Comparison of ENCODE assay signal across 9 mouse cellular contexts in genomic region chr11:102405544-102406285, GRCm38 (mm10). TPM values are rescaled to one million over a fixed set of nuclear protein-coding genes. Genes with fewer than 3 reads are reported as not detected.
DNase-seq lines count a peak whose midpoint lies in the region; ATAC-seq and TF ChIP-seq lines count a peak whose summit lies in the region.
"Had no signal": no experiment of that assay in that cellular context is flagged by ENCODE, and none has a peak within 500 bp of the region (broad histone marks: within the 10 kb centered on the region; RNA-seq: fewer than 3 reads in every experiment).

No protein-coding gene starts in this region.

- no peak for ATAC-seq in heart, embryonic 13.5 days (ENCODE audit: extremely low read depth, insufficient number of reproducible peaks, low FRiP score, low TSS enrichment)
- no peak for ATAC-seq in forebrain, embryonic 15.5 days (replicated peaks)

- TF ChIP-seq POLR2A in MEL (IDR thresholded peaks at IDR 0.05; ENCODE audit: control insufficient read depth in 1 of 2, insufficient read depth in 1 of 2, low read depth in 1 of 2, low read length in 2 of 2, poor library complexity in 1 of 2): no peak

- no peak for TF ChIP-seq RAD21 in MEL (IDR thresholded peaks at IDR 0.05; ENCODE audit: low read depth, low read length)

- WGBS in heart, embryonic 13.5 days: 84% methylated on average over 11 of the region's 11 CpGs
- WGBS in forebrain, embryonic 15.5 days: 87% methylated on average over 11 of the region's 11 CpGs
- 89% methylated on average over 11 of the region's 11 CpGs for WGBS in midbrain, embryonic 10.5 days

- H3K4me1 ChIP-seq in heart, embryonic 13.5 days: peaks cover 31% of the 10 kb centered on the region
- H3K4me1 ChIP-seq in MEL (ENCODE audit: control insufficient read depth in 1 of 2, insufficient read depth in 2 of 2, low read length in 2 of 2): peaks cover 6 to 14% of the 10 kb centered on the region in 2 experiments
- H3K4me1 ChIP-seq in forebrain, embryonic 15.5 days: peaks cover 39% of the 10 kb centered on the region
- H3K4me1 ChIP-seq in midbrain, embryonic 10.5 days: peaks cover 61% of the 10 kb centered on the region

- peaks cover 30% of the 10 kb centered on the region for H3K36me3 ChIP-seq in heart, embryonic 13.5 days
- peaks cover 0 to 14% of the 10 kb centered on the region in 2 experiments; a peak in 2 of 4 replicates for H3K36me3 ChIP-seq in MEL (ENCODE audit: control insufficient read depth in 1 of 2, insufficient read depth in 2 of 2, low read length in 2 of 2)
- H3K36me3 ChIP-seq in forebrain, embryonic 15.5 days: peaks cover 38% of the 10 kb centered on the region
- H3K36me3 ChIP-seq in midbrain, embryonic 10.5 days: peaks cover 44% of the 10 kb centered on the region

- intact Hi-C loops in heart, postnatal 10 days (cut with DNase I): no loop called here
- intact Hi-C loops in left cerebral cortex, postnatal 4 days (cut with DNase I): loop anchor here (5.0 kb wide), 1 partner anchor 88 kb away; the partner anchor contains the start of gene Ubtf

- H3K4me2 ChIP-seq in heart, embryonic 13.5 days: peak overlapping the region; percentile 83
- H3K4me2 ChIP-seq in forebrain, embryonic 15.5 days (replicated peaks): peak overlapping the region; percentile 96; the same call in 1 of the 2 replicates

- TF ChIP-seq CTCF in MEL (IDR thresholded peaks at IDR 0.05 in 2 of 3, conservative IDR thresholded peaks at IDR 0.05 in 1 of 3; ENCODE audit: control insufficient read depth in 1 of 3, insufficient read depth in 1 of 3, low read depth in 2 of 3, low read length in 3 of 3, poor library complexity in 1 of 3, severe bottlenecking in 1 of 3): no peak

- peak overlapping the region; percentile 93 for H3K4me3 ChIP-seq in heart, embryonic 13.5 days
- no peak overlapping the region for H3K4me3 ChIP-seq in MEL (ENCODE audit: control insufficient read depth in 1 of 2, insufficient read depth in 1 of 2, low read depth in 2 of 2, low read length in 2 of 2)
- H3K4me3 ChIP-seq in forebrain, embryonic 15.5 days: peak overlapping the region; percentile 89
- H3K4me3 ChIP-seq in midbrain, embryonic 10.5 days: peak overlapping the region; percentile 82

- H3K27ac ChIP-seq in heart, embryonic 13.5 days (replicated peaks): no peak overlapping the region
- H3K27ac ChIP-seq in MEL (ENCODE audit: control insufficient read depth, low read depth, low read length): no peak overlapping the region
- H3K27ac ChIP-seq in forebrain, embryonic 15.5 days (replicated peaks): no peak overlapping the region
- H3K27ac ChIP-seq in midbrain, embryonic 10.5 days (replicated peaks): peak overlapping the region; percentile 91

- TF ChIP-seq EP300 in MEL (IDR thresholded peaks at IDR 0.05; ENCODE audit: low read depth in 1 of 2, low read length in 2 of 2): no peak

- H3K79me2 ChIP-seq in MEL (ENCODE audit: control insufficient read depth, insufficient read depth, low read length, poor library complexity): peaks cover 19% of the 10 kb centered on the region

- no peak for DNase-seq in heart, postnatal 10 days
- DNase-seq in MEL (ENCODE audit: low read depth, low spot score): no peak
- no peak for DNase-seq in midbrain, embryonic 10.5 days (ENCODE audit: low spot score)
- no peak for DNase-seq in thymus, postnatal 36 days
- DNase-seq in thymus, postnatal 4 days: no peak
- no peak for DNase-seq in left cerebral cortex, postnatal 4 days
- DNase-seq: right cerebral cortex, adult 18-20 months had no signal

- peak overlapping the region; percentile 96 for H3K9ac ChIP-seq in heart, embryonic 13.5 days
- peak overlapping the region; percentile 87; the same call in 1 of the 2 replicates for H3K9ac ChIP-seq in MEL (ENCODE audit: control insufficient read depth, low read depth, low read length, poor library complexity, severe bottlenecking)
- 0 out of 2 replicates have a peak overlapping the region, but pooled peaks have one; percentile 89 for H3K9ac ChIP-seq in forebrain, embryonic 15.5 days (replicated peaks)

- H3K9me3 ChIP-seq in heart, embryonic 13.5 days: no peaks in the 10 kb centered on the region
- no peaks in the 10 kb centered on the region for H3K9me3 ChIP-seq in MEL (replicated peaks; ENCODE audit: insufficient read depth, low read length)
- no peaks in the 10 kb centered on the region for H3K9me3 ChIP-seq in forebrain, embryonic 15.5 days
- H3K9me3 ChIP-seq in midbrain, embryonic 10.5 days (replicated peaks): no peaks in the 10 kb centered on the region

- H3K27me3 ChIP-seq in heart, embryonic 13.5 days (replicated peaks): peaks cover 28% of the 10 kb centered on the region
- H3K27me3 ChIP-seq in MEL (ENCODE audit: control insufficient read depth in 1 of 2, insufficient read depth in 2 of 2, low read length in 2 of 2): no peaks in the 10 kb centered on the region
- no peaks in the 10 kb centered on the region for H3K27me3 ChIP-seq in forebrain, embryonic 15.5 days
- H3K27me3 ChIP-seq in midbrain, embryonic 10.5 days (ENCODE audit: low read depth, poor library complexity, severe bottlenecking): peaks cover 20% of the 10 kb centered on the region

TF ChIP-seq in MEL, 35 proteins besides CTCF, POLR2A, EP300 and RAD21 (continues in another document):
- TF ChIP-seq GABPA (IDR thresholded peaks at IDR 0.05; ENCODE audit: low read depth, low read length) (no peak), MXI1 (IDR thresholded peaks at IDR 0.05; ENCODE audit: low read depth, low read length) (no peak), NRF1 (IDR thresholded peaks at IDR 0.05; ENCODE audit: insufficient read depth, low read depth, low read length, poor library complexity, severe bottlenecking) (no peak), MEF2A (IDR thresholded peaks at IDR 0.05; ENCODE audit: extremely low read depth, insufficient replicate concordance, low read depth, low read length, poor library complexity, severe bottlenecking) (no peak), USF1 (IDR thresholded peaks at IDR 0.05; ENCODE audit: low read depth, low read length) (no peak), CHD2 (IDR thresholded peaks at IDR 0.05; ENCODE audit: low read length) (no peak), MAFK (IDR thresholded peaks at IDR 0.05; ENCODE audit: borderline replicate concordance, low read depth, low read length) (no peak), ZMIZ1 (IDR thresholded peaks at IDR 0.05; ENCODE audit: low read depth, low read length) (no peak), ETS1 (IDR thresholded peaks at IDR 0.05; ENCODE audit: low read depth, low read length) (no peak)

RNA-seq across cellular contexts. Expression of gene Slc25a39, which starts 2.0 kb away (rescaled TPM):
- 287 and 294 TPM in 2 replicates for polyA plus RNA-seq in heart, embryonic 13.5 days (2015; fragmentation: Nextera tagmentation; extraction: Ambion mirVana)
- total RNA-seq in heart, postnatal 10 days (2021): 100 to 1,000 TPM; 155 to 156 TPM
- 174 and 183 TPM in 2 replicates for total RNA-seq in MEL (2012; rRNA removed)
- 100 to 1,000 TPM in 1 of 2 experiments, not detected in 1; 325 TPM for polyA plus RNA-seq in MEL (2012; ENCODE audit: insufficient read depth in 1 of 2, insufficient read length in 2 of 2, low read depth in 1 of 2, low replicate concordance in 2 of 2, missing spikeins in 1 of 2)
- 144 TPM in 2 replicates for polyA plus RNA-seq in forebrain, embryonic 15.5 days (2015; fragmentation: Nextera tagmentation; extraction: Ambion mirVana)
- polyA plus RNA-seq in midbrain, embryonic 10.5 days (2016; fragmentation: Nextera tagmentation; extraction: Ambion mirVana): 234 and 249 TPM in 2 replicates
- 10 to 100 TPM; 57.2 to 58.8 TPM for total RNA-seq in left cerebral cortex, postnatal 4 days (2021)

RNA-seq across cellular contexts. Expression of gene Rundc3a, which starts 12.5 kb away (rescaled TPM):
- 1.1 and 1.7 TPM in 2 replicates for polyA plus RNA-seq in heart, embryonic 13.5 days (2015; fragmentation: Nextera tagmentation; extraction: Ambion mirVana)
- total RNA-seq in heart, postnatal 10 days (2021): under 1 TPM; 0.29 to 0.32 TPM
- 0.39 and 0.42 TPM in 2 replicates for total RNA-seq in MEL (2012; rRNA removed)
- polyA plus RNA-seq in MEL (2012; ENCODE audit: insufficient read depth in 1 of 2, insufficient read length in 2 of 2, low read depth in 1 of 2, low replicate concordance in 2 of 2, missing spikeins in 1 of 2): 1 to 10 TPM in 1 of 2 experiments, not detected in 1; 2.1 TPM
- polyA plus RNA-seq in forebrain, embryonic 15.5 days (2015; fragmentation: Nextera tagmentation; extraction: Ambion mirVana): 149 and 150 TPM in 2 replicates
- polyA plus RNA-seq in midbrain, embryonic 10.5 days (2016; fragmentation: Nextera tagmentation; extraction: Ambion mirVana): 21.5 and 40.7 TPM in 2 replicates
- total RNA-seq in left cerebral cortex, postnatal 4 days (2021): 100 to 1,000 TPM; 261 to 262 TPM

RNA-seq across cellular contexts. Expression of gene Grn, which starts 24.4 kb away (rescaled TPM):
- polyA plus RNA-seq in heart, embryonic 13.5 days (2015; fragmentation: Nextera tagmentation; extraction: Ambion mirVana): 220 and 224 TPM in 2 replicates
- 100 to 1,000 TPM; 189 to 192 TPM for total RNA-seq in heart, postnatal 10 days (2021)
- total RNA-seq in MEL (2012; rRNA removed): 14.5 and 14.7 TPM in 2 replicates
- polyA plus RNA-seq in MEL (2012; ENCODE audit: insufficient read depth in 1 of 2, insufficient read length in 2 of 2, low read depth in 1 of 2, low replicate concordance in 2 of 2, missing spikeins in 1 of 2): 10 to 100 TPM in 1 of 2 experiments, not detected in 1; 42.1 TPM
- 61.8 and 62.0 TPM in 2 replicates for polyA plus RNA-seq in forebrain, embryonic 15.5 days (2015; fragmentation: Nextera tagmentation; extraction: Ambion mirVana)
- polyA plus RNA-seq in midbrain, embryonic 10.5 days (2016; fragmentation: Nextera tagmentation; extraction: Ambion mirVana): 63.5 and 77.1 TPM in 2 replicates
- 10 to 100 TPM; 54.0 to 58.5 TPM for total RNA-seq in left cerebral cortex, postnatal 4 days (2021)

RNA-seq across cellular contexts. Expression of gene Slc4a1, which starts 39.7 kb away (rescaled TPM):
- polyA plus RNA-seq in heart, embryonic 13.5 days (2015; fragmentation: Nextera tagmentation; extraction: Ambion mirVana): 47.2 and 59.5 TPM in 2 replicates
- 10 to 100 TPM in 1 of 2 experiments, 1 to 10 TPM in 1; 3.5 to 13.0 TPM for total RNA-seq in heart, postnatal 10 days (2021)
- 0.23 and 0.36 TPM in 2 replicates for total RNA-seq in MEL (2012; rRNA removed)
- polyA plus RNA-seq in MEL (2012; ENCODE audit: insufficient read depth in 1 of 2, insufficient read length in 2 of 2, low read depth in 1 of 2, low replicate concordance in 2 of 2, missing spikeins in 1 of 2): under 1 TPM in 1 of 2 experiments, not detected in 1; 0.35 TPM
- 1.9 and 2.6 TPM in 2 replicates for polyA plus RNA-seq in forebrain, embryonic 15.5 days (2015; fragmentation: Nextera tagmentation; extraction: Ambion mirVana)
- polyA plus RNA-seq in midbrain, embryonic 10.5 days (2016; fragmentation: Nextera tagmentation; extraction: Ambion mirVana): 33.8 and 33.9 TPM in 2 replicates
- 1 to 10 TPM in 1 of 2 experiments, under 1 TPM in 1; 0.87 to 1.9 TPM for total RNA-seq in left cerebral cortex, postnatal 4 days (2021)

RNA-seq across cellular contexts. Expression of gene Fam171a2, which starts 41.8 kb away (rescaled TPM):
- polyA plus RNA-seq in heart, embryonic 13.5 days (2015; fragmentation: Nextera tagmentation; extraction: Ambion mirVana): 2.8 and 2.9 TPM in 2 replicates
- total RNA-seq in heart, postnatal 10 days (2021): 10 to 100 TPM; 20.0 to 23.8 TPM
- total RNA-seq in MEL (2012; rRNA removed): 1.8 and 2.0 TPM in 2 replicates
- 1 to 10 TPM in 1 of 2 experiments, not detected in 1; 8.8 TPM for polyA plus RNA-seq in MEL (2012; ENCODE audit: insufficient read depth in 1 of 2, insufficient read length in 2 of 2, low read depth in 1 of 2, low replicate concordance in 2 of 2, missing spikeins in 1 of 2)
- polyA plus RNA-seq in forebrain, embryonic 15.5 days (2015; fragmentation: Nextera tagmentation; extraction: Ambion mirVana): 22.5 and 24.3 TPM in 2 replicates
- 3.0 and 4.0 TPM in 2 replicates for polyA plus RNA-seq in midbrain, embryonic 10.5 days (2016; fragmentation: Nextera tagmentation; extraction: Ambion mirVana)
- 100 to 1,000 TPM; 237 to 243 TPM for total RNA-seq in left cerebral cortex, postnatal 4 days (2021)

Comparison
In these comparisons a context has a peak if more than half of its experiments do, and no peak if none do; other contexts are left out.
1. H3K4me3 ChIP-seq: peak in heart, embryonic 13.5 days (single experiment), forebrain, embryonic 15.5 days (single experiment) and midbrain, embryonic 10.5 days (single experiment); none in MEL (0 of 2).
2. Peak in every context shown above with its lines, with median percentiles within 50 percentile points of each other: H3K9ac ChIP-seq.